Mouse (Mus musculus): ENCODE results near the gene Gm45521.

GRCm38 (mm10) chr14:7991108-7991776 lies 34.2 kb downstream of the Gm45521 start:
- no peak for TF ChIP-seq CTCF (IDR thresholded peaks at IDR 0.05; ENCODE audit: low read depth)
- peak; percentile 14; the same call in 1 of the 2 replicates for TF ChIP-seq EP300 (IDR thresholded peaks at IDR 0.05; ENCODE audit: low read depth)

Measured in liver, postnatal 0 days (tissue).